Mouse (Mus musculus) monocyte, adult 2 months (primary cell): Measurements from ENCODE around the gene Apool.

Experiments
- DNase-seq, 2 experiments: peaks; one replicate each; pipeline ENCODE4 v3.0.0; 2022; ENCODE audit warnings: low spot score in 2 of 2, low read depth in 1 of 2

The Apool gene

DNA sequence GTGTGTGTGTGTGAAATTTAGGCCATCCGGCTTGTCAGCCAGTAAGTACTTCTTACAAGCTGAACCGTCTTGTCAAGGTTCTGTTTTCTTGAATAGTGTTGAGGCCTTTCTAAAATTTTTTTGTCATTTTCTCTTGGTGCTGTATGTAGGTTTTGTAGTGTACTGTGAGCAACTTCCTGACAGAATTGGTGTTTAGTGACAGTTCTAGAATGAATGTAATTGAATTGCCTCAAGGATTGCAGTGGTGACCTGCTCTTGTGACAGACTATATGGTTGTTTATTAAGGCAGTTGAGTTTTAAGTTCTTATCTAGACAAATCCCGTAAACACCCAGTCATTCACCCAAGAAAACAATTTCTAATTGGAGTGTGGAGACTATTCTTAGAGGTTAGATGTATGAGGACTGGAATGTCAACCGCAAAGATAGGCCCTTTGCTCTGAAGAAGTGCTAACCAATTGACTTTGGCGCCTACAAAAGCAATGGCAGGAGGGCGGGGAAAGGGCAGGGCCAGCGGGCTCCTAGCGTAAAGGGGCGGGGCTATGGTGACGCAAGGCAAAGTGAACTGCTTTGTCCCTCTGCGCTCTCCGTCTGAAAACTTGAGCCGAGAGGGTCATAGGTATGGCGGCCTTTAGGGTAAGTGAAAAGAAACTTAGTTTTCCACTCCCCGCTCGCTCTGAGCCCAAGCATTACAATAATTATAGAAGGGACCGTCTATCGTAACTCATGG, at the start of gene Apool:
Gene Apool (plus strand): TSS at position 531 of the 727 bp plus-strand sequence.
- DNase-seq = peak; percentile 32 to 66

DNA sequence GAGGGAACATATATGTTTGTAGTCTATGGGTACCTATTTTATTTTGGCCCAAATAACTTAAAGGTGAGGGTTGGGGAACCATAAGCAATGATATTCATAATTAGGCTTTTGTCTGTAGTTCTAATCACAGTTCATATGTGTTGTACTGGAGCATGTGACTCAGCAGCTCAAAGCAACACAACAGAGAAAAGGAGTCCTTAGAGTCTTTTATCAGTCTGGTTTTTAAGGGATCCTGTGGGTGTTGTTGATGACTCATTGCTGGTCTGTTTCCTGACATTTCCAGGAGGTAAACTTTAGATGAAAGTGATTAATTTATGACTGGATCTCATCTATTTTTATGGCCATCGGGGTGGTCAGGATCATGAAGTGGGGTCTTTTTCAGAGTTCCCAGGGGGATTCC, 37.6 kb upstream of the Apool start:
- no peak for DNase-seq

DNA sequence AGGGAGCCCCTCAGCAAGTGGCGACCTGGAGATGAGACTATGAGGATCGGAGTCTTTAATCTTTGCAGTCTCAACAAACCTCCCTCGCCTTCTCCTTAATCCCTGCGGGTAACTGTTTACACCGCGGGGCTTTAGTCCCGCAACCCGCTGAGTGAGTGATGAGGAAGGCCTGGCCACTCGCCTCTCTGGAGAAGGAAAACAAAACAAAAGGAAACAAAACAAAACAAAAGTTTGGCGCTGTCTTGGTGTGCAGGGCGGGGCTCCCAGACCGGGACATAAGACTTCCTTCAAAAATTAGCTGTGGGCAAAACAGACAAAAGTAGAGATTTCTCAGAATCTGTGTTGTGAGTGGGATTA, 375 bp downstream of the Apool start:
- no peak for DNase-seq

GRCm38 (mm10) chrX:112312094-112312493, 960 bp downstream of the Apool start:
- DNase-seq = no peak

DNA sequence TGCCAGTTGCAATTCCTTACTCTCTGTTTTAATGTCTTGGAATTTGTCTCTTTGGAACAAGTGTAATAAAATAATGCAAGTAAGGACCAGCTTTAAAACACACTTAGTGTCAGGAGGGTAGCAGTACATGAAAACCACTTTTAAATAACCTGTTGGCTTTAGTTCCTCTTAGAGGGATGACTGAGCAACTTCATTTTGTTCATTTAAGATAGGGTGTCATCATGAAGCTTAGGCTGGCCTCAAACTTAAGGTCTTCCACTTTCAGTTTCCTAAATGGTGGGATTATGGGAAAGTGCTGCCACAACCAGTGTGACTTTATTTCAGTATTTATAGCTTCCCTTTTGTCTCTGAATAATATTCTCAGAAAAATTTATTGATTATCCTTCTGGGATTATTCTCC, 9.1 kb downstream of the Apool start:
- DNase-seq = no peak

DNA sequence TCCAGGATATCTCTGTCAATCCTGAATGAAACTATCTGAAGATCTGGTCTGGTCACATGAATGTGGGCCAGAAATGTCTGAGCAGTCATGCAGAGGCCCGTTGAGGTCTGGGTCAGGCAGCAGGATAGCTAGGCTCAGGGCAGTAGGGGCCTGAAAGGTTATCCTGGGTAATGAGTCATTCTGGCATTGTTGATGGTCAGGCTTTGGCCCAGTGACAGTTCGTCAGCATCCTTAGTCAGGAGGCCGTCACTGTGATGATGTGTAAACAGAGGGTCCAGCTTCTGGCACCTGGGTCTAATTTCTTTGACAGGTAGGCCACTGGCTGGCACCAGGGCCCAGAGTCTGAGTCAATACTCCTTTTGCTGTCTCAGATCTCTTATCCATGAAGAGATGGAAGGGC, 28.4 kb downstream of the Apool start:
- DNase-seq = no peak

DNA sequence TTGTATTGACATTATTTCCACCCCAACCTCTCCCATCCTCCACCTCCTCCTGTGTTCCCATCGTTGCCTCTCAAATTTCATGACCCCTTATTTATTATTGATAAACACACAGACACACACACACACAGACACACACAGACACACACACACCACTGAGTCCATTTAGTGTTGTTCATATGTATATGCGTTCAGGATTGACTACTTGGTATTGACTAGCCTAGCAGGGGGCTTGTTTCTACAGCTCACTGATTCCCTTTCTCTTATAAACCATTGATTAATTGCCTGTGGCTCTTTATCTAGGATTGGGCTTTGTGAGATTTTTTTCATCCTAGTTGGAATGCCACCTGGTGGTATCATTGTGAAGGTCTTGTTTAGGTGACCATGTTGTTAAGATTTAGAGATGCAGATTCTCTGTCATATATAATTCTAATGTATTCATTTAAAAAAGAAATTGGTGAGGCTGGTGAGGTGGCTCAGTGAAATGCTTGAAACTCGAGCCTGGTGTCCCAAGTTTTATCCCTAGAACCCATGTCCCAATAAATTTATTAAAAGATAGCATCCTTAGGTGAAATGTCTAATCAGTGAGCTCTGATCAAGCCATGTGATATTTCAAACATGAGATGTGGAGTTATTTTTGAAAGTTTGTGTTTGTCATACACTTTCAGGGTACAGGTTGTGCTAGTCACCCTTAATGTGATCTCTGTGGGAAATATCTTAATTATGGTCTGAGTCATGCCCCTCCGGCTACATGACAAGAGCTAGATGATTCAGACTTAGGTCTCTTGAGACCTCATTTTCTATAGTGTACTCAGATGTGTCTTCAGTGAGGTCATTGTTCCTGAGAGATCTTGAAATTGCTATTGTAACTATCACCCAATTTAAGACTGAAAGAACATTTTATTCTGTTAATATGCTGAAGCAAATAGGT, 36.6 kb downstream of the Apool start:
- DNase-seq = no peak

- DNase-seq = no peak
Observed at GRCm38 (mm10) chrX:112348395-112348791, 37.3 kb downstream of the Apool start.

DNA sequence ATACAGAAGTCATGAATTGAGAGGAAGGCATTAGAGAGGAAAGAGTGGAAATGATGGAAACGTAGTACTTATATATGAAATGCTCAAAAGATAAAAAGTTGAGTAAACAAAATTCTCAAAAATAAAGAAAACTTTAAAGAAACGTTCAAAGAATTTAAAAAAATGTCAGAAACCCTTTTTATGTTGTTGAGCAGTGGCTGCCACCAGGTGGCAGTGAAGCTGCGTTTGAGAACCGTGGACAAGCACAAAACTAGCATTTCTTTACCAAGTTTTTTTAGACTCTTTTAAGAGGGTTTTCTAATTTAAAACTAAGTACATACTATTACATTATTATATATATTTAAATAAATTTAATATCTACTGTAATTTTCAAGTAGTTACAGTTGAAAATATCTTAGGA, 57.3 kb downstream of the Apool start:
- DNase-seq = no peak

DNA sequence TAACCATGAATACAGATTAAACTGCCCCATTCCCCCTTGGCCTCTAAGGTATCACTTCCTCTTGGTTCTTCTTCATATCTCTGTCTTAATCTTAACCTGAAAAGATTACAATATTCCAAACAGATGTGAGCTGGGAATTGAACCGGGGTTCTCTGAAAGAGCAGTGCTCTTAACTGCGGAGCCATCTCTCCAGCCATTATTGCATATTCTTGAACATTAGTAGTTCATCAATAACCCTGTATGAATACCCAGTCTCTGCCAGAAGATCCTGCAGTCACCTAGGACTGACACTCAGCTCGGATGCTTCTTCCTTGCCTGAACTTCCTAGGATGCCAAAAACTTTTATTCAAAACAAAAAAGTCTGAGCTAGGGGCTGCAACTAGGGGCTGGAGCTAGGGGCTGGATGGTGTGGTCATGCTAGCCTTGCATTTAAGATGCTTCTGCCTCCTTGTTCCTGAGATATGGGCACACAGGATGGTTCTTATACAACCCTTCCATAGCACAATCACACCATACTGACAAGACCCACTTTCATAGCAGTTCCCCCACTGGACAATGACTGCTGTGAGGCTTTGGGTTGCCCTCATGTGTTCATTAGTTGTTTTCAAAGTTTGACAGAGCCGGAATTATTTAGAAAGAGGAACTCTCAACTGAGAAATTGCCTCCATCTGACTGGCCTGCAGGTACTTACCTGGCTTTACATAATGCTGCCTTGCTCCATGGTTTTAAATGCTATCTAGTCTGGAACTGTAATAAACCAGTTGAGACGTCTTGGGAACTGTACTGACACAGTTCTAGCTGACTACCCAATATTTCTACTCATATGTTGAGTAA, 59.7 kb downstream of the Apool start:
- DNase-seq = peak; percentile 49 to 68

DNA sequence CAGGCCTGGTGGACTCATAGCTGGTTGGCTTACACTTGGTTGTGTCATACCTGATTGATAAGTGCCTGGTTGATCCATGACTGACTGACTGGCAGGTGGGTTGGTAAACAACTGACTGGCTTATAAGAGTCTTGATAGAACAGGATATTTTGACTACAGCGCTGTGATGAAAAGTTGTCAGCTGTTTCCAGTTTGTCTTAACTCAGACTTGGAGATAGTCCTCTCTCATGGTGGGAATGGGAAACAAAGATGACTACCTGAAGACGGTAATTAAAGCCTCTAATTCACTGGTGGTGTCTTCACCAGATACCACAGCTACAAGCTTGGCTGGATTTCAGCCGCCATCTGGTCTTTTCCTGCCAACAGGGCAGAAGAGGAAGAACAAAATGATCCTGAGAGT, 95.5 kb downstream of the Apool start, which contains the start of gene Satl1:
Gene Satl1 (minus strand): TSS at position 101 of the 400 bp plus-strand sequence.
- no peak for DNase-seq

DNA sequence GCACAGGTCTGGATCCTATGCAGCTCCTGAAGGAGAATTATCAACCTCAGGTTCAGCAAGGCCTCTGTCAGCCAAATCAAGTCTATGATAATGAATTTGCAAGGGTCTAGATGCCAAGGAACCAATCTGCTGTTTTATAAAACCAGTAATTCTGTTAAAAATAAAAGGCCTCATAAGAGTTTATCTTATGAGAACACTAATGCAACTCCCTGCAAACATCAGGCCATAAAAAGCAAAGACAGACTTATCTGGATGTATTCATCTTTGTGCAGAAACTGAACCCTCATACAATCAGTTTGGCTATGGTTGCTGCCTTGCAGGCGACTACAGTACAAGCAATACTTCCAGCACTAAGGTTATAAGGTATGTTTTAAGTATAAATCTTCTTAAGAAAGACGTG, 101.2 kb downstream of the Apool start:
- DNase-seq = no peak
